Mouse (Mus musculus): Measurements from ENCODE around the gene Gdi2. TPM values are rescaled to one million over a fixed set of nuclear protein-coding genes. Genes with fewer than 3 reads are reported as not detected.

Gdi2 gene
- 100 to 1,000 TPM in 1 of 2 experiments, 10 to 100 TPM in 1; 39.7 to 250 TPM for polyA plus RNA-seq (2012; fragmentation: generic; extraction: Trizol)

GRCm38 (mm10) chr13:3537594-3538222 lies at the start of gene Gdi2:
Gene Gdi2 (plus strand): TSS chr13:3538063.

GRCm38 (mm10) chr13:3610795-3611438 lies 73.1 kb downstream of the Gdi2 start, which contains the start of gene Fam208b:
Gene Fam208b (minus strand): TSS chr13:3611108.

Other genes with a start within 250 kb of the Gdi2 start
- 1 to 10 TPM in 1 of 2 experiments, under 1 TPM in 1; 0.07 to 1.4 TPM for gene Fam208b, start 73.0 kb downstream of the Gdi2 start, polyA plus RNA-seq (2012; fragmentation: generic; extraction: Trizol)
- 1 to 10 TPM; 1.1 to 4.4 TPM for gene Asb13, start 96.0 kb downstream of the Gdi2 start, polyA plus RNA-seq (2012; fragmentation: generic; extraction: Trizol)

Measured in C3H10T1/2 (cell line).